Mouse (Mus musculus): ENCODE data around the gene Tgfb1i1. TPM values are rescaled to one million over a fixed set of nuclear protein-coding genes. Genes with fewer than 3 reads are reported as not detected.

Tgfb1i1 gene
- total RNA-seq, 1 experiment, result 10.5 TPM

DNA sequence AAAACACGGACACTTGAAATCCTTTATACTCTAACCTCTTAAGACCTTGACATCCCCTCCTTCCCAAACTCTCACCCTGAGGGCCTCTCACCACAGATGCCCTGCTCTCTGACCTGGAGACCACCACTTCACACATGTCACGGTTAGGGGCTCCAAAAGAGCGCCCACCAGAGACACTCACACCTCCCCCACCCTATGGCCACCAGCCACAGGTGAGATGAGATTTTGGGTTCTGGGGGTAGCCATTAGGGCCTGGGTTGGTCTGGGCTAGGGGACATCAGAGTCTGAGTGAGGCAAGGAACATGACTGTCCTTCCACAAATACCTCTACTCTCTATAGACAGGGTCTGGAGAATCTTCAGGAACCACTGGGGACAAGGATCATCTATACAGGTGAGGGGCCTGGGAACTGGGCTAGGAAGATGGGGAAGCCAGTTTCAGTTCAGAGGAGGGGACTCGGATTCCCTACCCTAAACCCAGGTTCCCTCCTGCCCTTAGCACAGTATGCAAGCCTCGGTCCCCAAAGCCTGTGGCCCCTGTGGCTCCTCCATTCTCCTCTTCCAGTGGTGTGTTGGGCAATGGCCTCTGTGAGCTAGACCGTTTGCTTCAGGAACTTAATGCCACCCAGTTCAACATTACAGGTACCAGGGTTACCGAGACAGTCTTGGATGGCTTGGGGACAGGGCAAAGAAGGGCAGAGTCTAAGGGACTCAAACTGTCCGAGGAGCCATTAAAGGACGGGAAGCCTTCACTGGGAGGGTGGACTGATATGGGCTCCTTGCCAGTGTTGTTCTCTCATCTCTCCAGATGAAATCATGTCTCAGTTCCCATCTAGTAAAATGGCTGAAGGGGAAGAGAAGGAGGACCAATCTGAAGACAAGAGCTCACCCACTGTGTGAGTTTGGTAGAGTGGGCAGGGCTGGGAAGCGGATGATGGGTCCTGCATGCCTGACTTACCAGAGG lies 1.8 kb downstream of the Tgfb1i1 start:
- Histone ChIP-seq H3K9me3 (ENCODE audit: control insufficient read depth, insufficient read depth, low read depth, low read length) (no peaks in the 10 kb centered on the region), H3K4me3 (ENCODE audit: insufficient read depth in 1 of 2, low read depth in 1 of 2, low read length in 2 of 2, poor library complexity in 1 of 2, severe bottlenecking in 1 of 2) (no peak overlapping the region), H3K36me3 (ENCODE audit: control insufficient read depth, insufficient read depth, low read length, poor library complexity, severe bottlenecking) (peaks cover 7% of the 10 kb centered on the region), H3K27ac (ENCODE audit: insufficient read depth, low read depth, low read length, poor library complexity, severe bottlenecking) (no peak overlapping the region; the same call in 1 of the 2 replicates), H3K4me1 (ENCODE audit: control insufficient read depth in 2 of 2, insufficient read depth in 2 of 2, low read length in 2 of 2, poor library complexity in 1 of 2) (peaks cover 2 to 13% of the 10 kb centered on the region in 2 experiments; a peak in 2 of 4 replicates), H3K9ac (ENCODE audit: insufficient read depth, low read depth, low read length, poor library complexity, severe bottlenecking) (no peak overlapping the region)
- TF ChIP-seq HCFC1 (IDR thresholded peaks at IDR 0.05; ENCODE audit: borderline replicate concordance, insufficient read depth, low read length), result no peak
- in situ Hi-C loops (cut with MboI; ENCODE audit: low sequenced_read_pairs in 2 of 2, unreplicated experiment in 2 of 2), result no loop called here
- no peak for DNase-seq (ENCODE audit: low read depth, low spot score)

DNA sequence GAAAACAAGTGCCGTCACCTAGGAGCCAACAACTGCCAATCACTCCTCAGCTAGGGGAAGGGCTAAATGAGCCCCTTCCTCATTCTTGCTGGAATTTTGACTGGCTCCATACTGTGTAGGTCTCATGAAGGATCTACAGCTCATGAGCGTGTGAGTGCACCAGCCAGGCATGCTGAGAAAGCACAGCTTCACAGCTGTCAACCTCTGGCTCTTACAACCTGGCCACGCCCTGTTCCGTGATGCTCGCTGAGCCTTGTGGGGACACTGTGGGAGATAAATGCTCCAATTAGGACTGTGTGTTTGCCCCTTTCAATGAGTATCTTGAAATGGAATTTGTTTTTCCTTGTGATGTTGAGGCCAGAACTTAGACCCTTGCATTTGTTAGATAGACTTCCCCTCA lies 3.4 kb downstream of the Tgfb1i1 start:
- in situ Hi-C loops (cut with MboI; ENCODE audit: low sequenced_read_pairs in 2 of 2, unreplicated experiment in 2 of 2), result no loop called here
- 0 out of 2 replicates have a peak, but pooled peaks cover 2% of the 10 kb centered on the region for H3K36me3 ChIP-seq (ENCODE audit: control insufficient read depth, insufficient read depth, low read length, poor library complexity, severe bottlenecking)
- peaks cover 2 to 11% of the 10 kb centered on the region in 2 experiments; a peak in 2 of 4 replicates for H3K4me1 ChIP-seq (ENCODE audit: control insufficient read depth in 2 of 2, insufficient read depth in 2 of 2, low read length in 2 of 2, poor library complexity in 1 of 2)
- no peak for DNase-seq (ENCODE audit: low read depth, low spot score)
- no peak overlapping the region for H3K4me3 ChIP-seq (ENCODE audit: insufficient read depth in 1 of 2, low read depth in 1 of 2, low read length in 2 of 2, poor library complexity in 1 of 2, severe bottlenecking in 1 of 2)
- TF ChIP-seq MAFK (IDR thresholded peaks at IDR 0.05; ENCODE audit: insufficient read depth, low read depth, low read length) (no peak), CHD2 (IDR thresholded peaks at IDR 0.05; ENCODE audit: low read depth, low read length) (no peak), ZC3H11A (IDR thresholded peaks at IDR 0.05; ENCODE audit: borderline replicate concordance, low read depth, low read length) (no peak), HCFC1 (IDR thresholded peaks at IDR 0.05; ENCODE audit: borderline replicate concordance, insufficient read depth, low read length) (no peak), ZNF384 (IDR thresholded peaks at IDR 0.05; ENCODE audit: low read depth, low read length) (no peak)
- no peak overlapping the region for H3K27ac ChIP-seq (ENCODE audit: insufficient read depth, low read depth, low read length, poor library complexity, severe bottlenecking)
- no peaks in the 10 kb centered on the region for H3K9me3 ChIP-seq (ENCODE audit: control insufficient read depth, insufficient read depth, low read depth, low read length)
- H3K9ac ChIP-seq (ENCODE audit: insufficient read depth, low read depth, low read length, poor library complexity, severe bottlenecking), result no peak overlapping the region

DNA sequence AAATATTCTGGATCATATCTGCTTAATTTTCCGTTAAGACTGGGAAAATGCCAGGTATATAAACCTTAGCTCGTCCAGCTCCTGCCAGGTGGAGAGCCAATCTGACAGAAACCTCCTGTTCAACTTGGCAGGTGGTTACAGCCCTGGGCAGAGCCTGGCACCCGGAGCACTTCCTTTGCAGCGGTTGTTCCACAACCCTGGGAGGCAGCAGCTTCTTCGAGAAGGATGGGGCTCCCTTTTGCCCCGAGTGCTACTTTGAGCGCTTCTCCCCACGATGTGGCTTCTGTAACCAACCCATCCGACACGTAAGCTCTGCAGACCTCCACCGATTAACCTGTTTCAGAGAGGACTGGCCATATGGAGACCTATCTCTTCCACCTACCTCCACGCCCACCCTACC lies 5.3 kb downstream of the Tgfb1i1 start:
- Histone ChIP-seq H3K27ac (ENCODE audit: insufficient read depth, low read depth, low read length, poor library complexity, severe bottlenecking) (no peak overlapping the region), H3K9ac (ENCODE audit: insufficient read depth, low read depth, low read length, poor library complexity, severe bottlenecking) (no peak overlapping the region), H3K36me3 (ENCODE audit: control insufficient read depth, insufficient read depth, low read length, poor library complexity, severe bottlenecking) (0 out of 2 replicates have a peak, but pooled peaks cover 2% of the 10 kb centered on the region), H3K4me1 (ENCODE audit: control insufficient read depth in 2 of 2, insufficient read depth in 2 of 2, low read length in 2 of 2, poor library complexity in 1 of 2) (peaks cover 0 to 11% of the 10 kb centered on the region in 2 experiments; a peak in 1 of 4 replicates), H3K9me3 (ENCODE audit: control insufficient read depth, insufficient read depth, low read depth, low read length) (no peaks in the 10 kb centered on the region), H3K4me3 (ENCODE audit: insufficient read depth in 1 of 2, low read depth in 1 of 2, low read length in 2 of 2, poor library complexity in 1 of 2, severe bottlenecking in 1 of 2) (no peak overlapping the region)
- no peak for DNase-seq (ENCODE audit: low read depth, low spot score)
- TF ChIP-seq ZNF384 (IDR thresholded peaks at IDR 0.05; ENCODE audit: low read depth, low read length), result no peak
- no peak for TF ChIP-seq HCFC1 (IDR thresholded peaks at IDR 0.05; ENCODE audit: borderline replicate concordance, insufficient read depth, low read length)
- TF ChIP-seq CHD2 (IDR thresholded peaks at IDR 0.05; ENCODE audit: low read depth, low read length), result no peak
- no peak for TF ChIP-seq ZC3H11A (IDR thresholded peaks at IDR 0.05; ENCODE audit: borderline replicate concordance, low read depth, low read length)
- no peak for TF ChIP-seq MAFK (IDR thresholded peaks at IDR 0.05; ENCODE audit: insufficient read depth, low read depth, low read length)
- in situ Hi-C loops (cut with MboI; ENCODE audit: low sequenced_read_pairs in 2 of 2, unreplicated experiment in 2 of 2), result no loop called here

DNA sequence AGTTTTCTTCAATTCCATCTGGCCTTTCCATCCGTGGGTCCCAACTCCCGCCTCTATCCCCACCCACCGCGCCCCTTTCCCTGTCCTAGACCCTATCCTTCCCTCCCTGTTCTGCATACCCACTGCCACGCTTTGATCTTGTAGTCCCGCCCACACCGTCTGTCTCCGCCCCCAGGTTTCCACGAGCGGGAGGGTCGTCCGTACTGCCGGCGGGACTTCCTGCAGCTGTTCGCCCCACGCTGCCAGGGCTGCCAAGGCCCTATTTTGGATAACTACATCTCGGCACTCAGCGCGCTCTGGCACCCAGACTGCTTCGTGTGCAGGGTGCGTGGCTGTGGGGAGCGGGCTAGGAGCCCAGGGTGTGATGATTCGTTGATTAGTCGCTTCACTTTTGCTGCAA lies 6.0 kb downstream of the Tgfb1i1 start:
- peak; percentile 44 for DNase-seq (ENCODE audit: low read depth, low spot score)

More for the DNA sequence above, 6.0 kb downstream of the Tgfb1i1 start:
- H3K36me3 ChIP-seq (ENCODE audit: control insufficient read depth, insufficient read depth, low read length, poor library complexity, severe bottlenecking), result 0 out of 2 replicates have a peak, but pooled peaks cover 2% of the 10 kb centered on the region
- no peak overlapping the region for H3K27ac ChIP-seq (ENCODE audit: insufficient read depth, low read depth, low read length, poor library complexity, severe bottlenecking)
- no peaks in the 10 kb centered on the region for H3K9me3 ChIP-seq (ENCODE audit: control insufficient read depth, insufficient read depth, low read depth, low read length)
- peaks cover 0 to 11% of the 10 kb centered on the region in 2 experiments; a peak in 1 of 4 replicates for H3K4me1 ChIP-seq (ENCODE audit: control insufficient read depth in 2 of 2, insufficient read depth in 2 of 2, low read length in 2 of 2, poor library complexity in 1 of 2)
- in situ Hi-C loops (cut with MboI; ENCODE audit: low sequenced_read_pairs in 2 of 2, unreplicated experiment in 2 of 2), result no loop called here
- H3K9ac ChIP-seq (ENCODE audit: insufficient read depth, low read depth, low read length, poor library complexity, severe bottlenecking), result peak overlapping the region; percentile 48
- no peak for TF ChIP-seq MAFK (IDR thresholded peaks at IDR 0.05; ENCODE audit: insufficient read depth, low read depth, low read length)
- no peak for TF ChIP-seq CHD2 (IDR thresholded peaks at IDR 0.05; ENCODE audit: low read depth, low read length)
- no peak for TF ChIP-seq ZNF384 (IDR thresholded peaks at IDR 0.05; ENCODE audit: low read depth, low read length)
- TF ChIP-seq HCFC1 (IDR thresholded peaks at IDR 0.05; ENCODE audit: borderline replicate concordance, insufficient read depth, low read length), result no peak
- TF ChIP-seq ZC3H11A (IDR thresholded peaks at IDR 0.05; ENCODE audit: borderline replicate concordance, low read depth, low read length), result no peak
- H3K4me3 ChIP-seq (ENCODE audit: insufficient read depth in 1 of 2, low read depth in 1 of 2, low read length in 2 of 2, poor library complexity in 1 of 2, severe bottlenecking in 1 of 2), result peak overlapping the region; percentile 41 to 69

Measured in ES-E14 (cell line).